In genomic region chr1:171955071-171955470, GRCm38 (mm10) we compare ENCODE assay signal across 30 mouse cellular contexts. TPM values are rescaled to one million over a fixed set of nuclear protein-coding genes. Genes with fewer than 3 reads are reported as not detected.
DNase-seq lines count a peak whose midpoint lies in the region; ATAC-seq and TF ChIP-seq lines count a peak whose summit lies in the region.
"Had no signal": no experiment of that assay in that cellular context is flagged by ENCODE, and none has a peak within 500 bp of the region (broad histone marks: within the 10 kb centered on the region; RNA-seq: fewer than 3 reads in every experiment).

No protein-coding gene starts in this region.

- TF ChIP-seq RAD21 in CH12.LX (IDR thresholded peaks at IDR 0.05; ENCODE audit: low read depth, low read length) = no peak

- H3K4me2 ChIP-seq in CH12.LX (ENCODE audit: insufficient read depth, low read depth, poor library complexity, severe bottlenecking) = no peak overlapping the region
- no peak overlapping the region for H3K4me2 ChIP-seq in midbrain, embryonic 14.5 days (ENCODE audit: low read length)
- H3K4me2 ChIP-seq: embryonic facial prominence, embryonic 13.5 days; forebrain, embryonic 12.5 days; heart, embryonic 11.5 days; midbrain, embryonic 11.5 days; neural tube, embryonic 15.5 days; stomach, embryonic 15.5 days had no signal

- WGBS in midbrain, embryonic 14.5 days = 70% methylated on average over 6 of the region's 6 CpGs

- TF ChIP-seq POLR2A in CH12.LX (IDR thresholded peaks at IDR 0.05; ENCODE audit: low read depth, low read length) = no peak

- in situ Hi-C loops in CH12.LX (cut with MboI; ENCODE audit: low pct_ligation_motif_present, low pct_unique_long_range_greater_than_20kb, low sequenced_read_pairs) = no loop called here

- peaks cover 10% of the 10 kb centered on the region for H3K9me3 ChIP-seq in CH12.LX (replicated peaks; ENCODE audit: low read length)
- H3K9me3 ChIP-seq in midbrain, embryonic 14.5 days (ENCODE audit: control insufficient read depth, low read length) = no peaks in the 10 kb centered on the region
- H3K9me3 ChIP-seq: embryonic facial prominence, embryonic 13.5 days; forebrain, embryonic 12.5 days; neural tube, embryonic 15.5 days; stomach, embryonic 15.5 days had no signal

- DNase-seq in thymus, postnatal 0 days (ENCODE audit: low spot score) = peak; percentile 42
- DNase-seq in thymus, postnatal 36 days = no peak
- DNase-seq in CH12.LX (ENCODE audit: extremely low read depth) (peak; percentile 51), R1 (ENCODE audit: low read depth, low spot score) (peak; percentile 61)
- DNase-seq in splenic B cell, adult 2 months (ENCODE audit: low read depth, low spot score) = peak; percentile 74
- DNase-seq in layer of hippocampus, postnatal 10 days (ENCODE audit: low spot score in 2 of 2) = no peak
- no peak for DNase-seq in midbrain, embryonic 14.5 days
- DNase-seq: adrenal gland, postnatal 10 days; cerebellum, adult 18-20 months; cerebellum, postnatal 25 days; embryo, embryonic 11 days; gastrocnemius, postnatal 36 days; kidney, adult 18-20 months; layer of hippocampus, postnatal 36 days had no signal

- peaks cover 17 to 37% of the 10 kb centered on the region in 2 experiments; a peak in 3 of 4 replicates for H3K4me1 ChIP-seq in CH12.LX (ENCODE audit: control insufficient read depth in 1 of 2, insufficient read depth in 2 of 2)
- H3K4me1 ChIP-seq in midbrain, embryonic 14.5 days (ENCODE audit: control insufficient read depth, insufficient read depth, low read length) = no peaks in the 10 kb centered on the region
- H3K4me1 ChIP-seq: embryonic facial prominence, embryonic 13.5 days; forebrain, embryonic 12.5 days; neural tube, embryonic 15.5 days; stomach, embryonic 15.5 days had no signal

- H3K9ac ChIP-seq in CH12.LX (ENCODE audit: insufficient read depth, low read depth) = no peak overlapping the region
- no peak overlapping the region for H3K9ac ChIP-seq in midbrain, embryonic 14.5 days (replicated peaks; ENCODE audit: low read length)
- H3K9ac ChIP-seq: embryonic facial prominence, embryonic 13.5 days; forebrain, embryonic 12.5 days; neural tube, embryonic 15.5 days; stomach, embryonic 15.5 days had no signal

- ATAC-seq in midbrain, embryonic 14.5 days (ENCODE audit: low FRiP score, low TSS enrichment) = no peak

- H3K79me2 ChIP-seq in CH12.LX (replicated peaks; ENCODE audit: control insufficient read depth, extremely low read depth, insufficient read depth, poor library complexity, severe bottlenecking) = no peaks in the 10 kb centered on the region

- dilution Hi-C loops in CH12.LX (cut with MboI; ENCODE audit: extremely low pct_ligation_motif_present, extremely low pct_unique_long_range_greater_than_20kb, low sequenced_read_pairs) = no loop called here

- no peaks in the 10 kb centered on the region for H3K27me3 ChIP-seq in CH12.LX (replicated peaks)
- H3K27me3 ChIP-seq in splenic B cell, adult 2 months (ENCODE audit: control insufficient read depth, insufficient read depth, low read length, poor library complexity, severe bottlenecking) = no peaks in the 10 kb centered on the region
- H3K27me3 ChIP-seq in midbrain, embryonic 14.5 days (ENCODE audit: control insufficient read depth, insufficient read depth, low read length) = no peaks in the 10 kb centered on the region
- H3K27me3 ChIP-seq: embryonic facial prominence, embryonic 13.5 days; forebrain, embryonic 12.5 days; neural tube, embryonic 15.5 days; stomach, embryonic 15.5 days had no signal

- 0 out of 2 replicates have a peak, but pooled peaks have one; percentile 26 for TF ChIP-seq EP300 in CH12.LX (IDR thresholded peaks at IDR 0.05; ENCODE audit: low read length)

- no peak overlapping the region for H3K27ac ChIP-seq in CH12.LX (ENCODE audit: insufficient read depth, low read depth)
- H3K27ac ChIP-seq in midbrain, embryonic 14.5 days (replicated peaks; ENCODE audit: low read depth, low read length) = no peak overlapping the region
- H3K27ac ChIP-seq: embryonic facial prominence, embryonic 13.5 days; forebrain, embryonic 12.5 days; kidney, postnatal 0 days; layer of hippocampus, adult 2 months; neural tube, embryonic 15.5 days; stomach, embryonic 15.5 days had no signal

- no peak overlapping the region for H3K4me3 ChIP-seq in CH12.LX (replicated peaks in 1 of 3; ENCODE audit: low read depth in 2 of 3, low read length in 2 of 3, poor library complexity in 1 of 3)
- no peak overlapping the region for H3K4me3 ChIP-seq in midbrain, embryonic 14.5 days (replicated peaks; ENCODE audit: low read depth, low read length)
- H3K4me3 ChIP-seq: embryonic facial prominence, embryonic 13.5 days; erythroblast, embryonic 14.5 days; forebrain, embryonic 12.5 days; layer of hippocampus, adult 2 months; neural tube, embryonic 15.5 days; stomach, embryonic 15.5 days had no signal

- no peak for TF ChIP-seq CTCF in CH12.LX (conservative IDR thresholded peaks at IDR 0.05 in 1 of 2, IDR thresholded peaks at IDR 0.05 in 1 of 2; ENCODE audit: low read depth in 2 of 2, low read length in 2 of 2)

- H3K36me3 ChIP-seq in CH12.LX (replicated peaks in 1 of 2; ENCODE audit: control insufficient read depth in 1 of 2, insufficient read depth in 1 of 2, low read length in 1 of 2) = peaks cover 5 to 20% of the 10 kb centered on the region in 2 experiments
- H3K36me3 ChIP-seq in splenic B cell, adult 2 months (ENCODE audit: control insufficient read depth, insufficient read depth, low read length, poor library complexity, severe bottlenecking) = 0 out of 2 replicates have a peak, but pooled peaks cover 2% of the 10 kb centered on the region
- no peaks in the 10 kb centered on the region for H3K36me3 ChIP-seq in midbrain, embryonic 14.5 days (ENCODE audit: control insufficient read depth, insufficient read depth, low read length)
- H3K36me3 ChIP-seq: embryonic facial prominence, embryonic 13.5 days; forebrain, embryonic 12.5 days; G1E; neural tube, embryonic 15.5 days; stomach, embryonic 15.5 days had no signal

TF ChIP-seq in CH12.LX, 34 proteins besides CTCF, POLR2A, EP300 and RAD21:
- TF ChIP-seq MAFK (IDR thresholded peaks at IDR 0.05; ENCODE audit: insufficient replicate concordance, low read length) (no peak), SMC3 (IDR thresholded peaks at IDR 0.05; ENCODE audit: low read depth, low read length) (no peak), ELF1 (IDR thresholded peaks at IDR 0.05; ENCODE audit: low read depth, low read length) (0 out of 2 replicates have a peak, but pooled peaks have one; percentile 31)

RNA-seq across cellular contexts. Expression of gene Slamf6, which starts 37.8 kb away (rescaled TPM):
- polyA plus RNA-seq in thymus, postnatal 0 days (2015; fragmentation: Nextera tagmentation; extraction: Ambion mirVana) = 228 and 249 TPM in 2 replicates
- total RNA-seq in CH12.LX (2012; rRNA removed) (50.9 and 75.8 TPM in 2 replicates), CH12.LX (2014; rRNA removed) (172 and 180 TPM in 2 replicates)
- polyA plus RNA-seq in CH12.LX (2012; ENCODE audit: insufficient read length, low read depth) = 124 and 127 TPM in 2 replicates
- under 1 TPM in 1 of 2 experiments, not detected in 1; 0.27 TPM for total RNA-seq in layer of hippocampus, postnatal 10 days (2021)
- polyA plus RNA-seq in midbrain, embryonic 14.5 days (2014; fragmentation: Nextera tagmentation; extraction: Ambion mirVana) = not detected in 2 replicates
- total RNA-seq: gastrocnemius, adult 18-20 months; layer of hippocampus, adult 2 months; layer of hippocampus, postnatal 36 days had no signal
- polyA plus RNA-seq: forebrain, embryonic 12.5 days; G1E; heart, embryonic 11.5 days; limb, embryonic 11.5 days; midbrain, embryonic 11.5 days had no signal

RNA-seq across cellular contexts. Expression of gene Gm10521, which starts 59.6 kb away (rescaled TPM):
- polyA plus RNA-seq in thymus, postnatal 0 days (2015; fragmentation: Nextera tagmentation; extraction: Ambion mirVana) = 0.39 and 0.88 TPM in 2 replicates
- total RNA-seq in CH12.LX (2012; rRNA removed) (0.17 and 0.21 TPM in 2 replicates), CH12.LX (2014; rRNA removed) (0.13 and 0.16 TPM in 2 replicates)
- 1.6 and 1.7 TPM in 2 replicates for polyA plus RNA-seq in CH12.LX (2012; ENCODE audit: insufficient read length, low read depth)
- under 1 TPM; 0.16 to 0.18 TPM for total RNA-seq in layer of hippocampus, postnatal 10 days (2021)
- not detected in 2 replicates for polyA plus RNA-seq in midbrain, embryonic 14.5 days (2014; fragmentation: Nextera tagmentation; extraction: Ambion mirVana)
- total RNA-seq: G1E; gastrocnemius, adult 18-20 months; gastrocnemius, postnatal 36 days; layer of hippocampus, postnatal 36 days had no signal
- polyA plus RNA-seq: embryonic facial prominence, embryonic 13.5 days; erythroblast, embryonic 14.5 days; forebrain, embryonic 12.5 days; G1E; heart, embryonic 11.5 days; heart, postnatal 0 days; hindbrain, embryonic 11.5 days; kidney, postnatal 0 days; limb, embryonic 11.5 days; liver, embryonic 16.5 days; lung, embryonic 16.5 days; midbrain, embryonic 11.5 days; neural tube, embryonic 15.5 days; stomach, embryonic 15.5 days had no signal

Comparison
In these comparisons a context has a peak if more than half of its experiments do, and no peak if none do; other contexts are left out.
1. DNase-seq: peak in thymus, postnatal 0 days (single experiment), CH12.LX (single experiment), R1 (single experiment) and splenic B cell, adult 2 months (single experiment); none in thymus, postnatal 36 days (0 of 2), layer of hippocampus, postnatal 10 days (0 of 2) and midbrain, embryonic 14.5 days (single experiment).
2. RNA of gene Slamf6, which starts 37.8 kb away (polyA plus RNA-seq): 228 to 249 TPM in thymus, postnatal 0 days and 124 to 127 TPM in CH12.LX; not detected in midbrain, embryonic 14.5 days; every median in the first group is over 100 times any median in the second.